Mouse (Mus musculus): ENCODE measurements around the gene Btbd19. TPM values are rescaled to one million over a fixed set of nuclear protein-coding genes. Genes with fewer than 3 reads are reported as not detected.

Gene Btbd19
- total and polyA plus RNA-seq, 3 experiments = 2.9 to 6.6 (median 3.2) TPM

- 1% methylated on average over 42 of the region's 42 CpGs for WGBS
- intact Hi-C loops (cut with DNase I) = no loop called here
- no peaks in the 10 kb centered on the region for H3K79me2 ChIP-seq (replicated peaks; ENCODE audit: control insufficient read depth, insufficient read depth, low read length)
Observed at GRCm38 (mm10) chr4:117133366-117133796, 7.9 kb upstream of the Btbd19 start.

GRCm38 (mm10) chr4:117132794-117133143, 7.2 kb upstream of the Btbd19 start:
- 47% methylated on average over 11 of the region's 11 CpGs for WGBS
- peak overlapping the region; percentile 36 for H3K9ac ChIP-seq (ENCODE audit: low read depth, low read length)
- no peak for TF ChIP-seq CTCF (IDR thresholded peaks at IDR 0.05)
- no peak for TF ChIP-seq EP300 (IDR thresholded peaks at IDR 0.05; ENCODE audit: insufficient read depth, low read depth, low read length)
- no peak for TF ChIP-seq POLR2A (IDR thresholded peaks at IDR 0.05; ENCODE audit: insufficient read depth, low read depth, low read length)
- peaks cover 9% of the 10 kb centered on the region for H3K4me1 ChIP-seq (ENCODE audit: control insufficient read depth, insufficient read depth, low read length)
- H3K36me3 ChIP-seq (ENCODE audit: control insufficient read depth, insufficient read depth, low read length) = no peaks in the 10 kb centered on the region
- peak overlapping the region; percentile 86 for H3K4me3 ChIP-seq
- H3K27me3 ChIP-seq (ENCODE audit: control insufficient read depth, insufficient read depth, low read length) = no peaks in the 10 kb centered on the region
- no peaks in the 10 kb centered on the region for H3K79me2 ChIP-seq (replicated peaks; ENCODE audit: control insufficient read depth, insufficient read depth, low read length)
- intact Hi-C loops (cut with DNase I) = no loop called here
- H3K27ac ChIP-seq = no peak overlapping the region
- DNase-seq = no peak

More at GRCm38 (mm10) chr4:117133366-117133796, 7.9 kb upstream of the Btbd19 start:
- Histone ChIP-seq H3K36me3 (ENCODE audit: control insufficient read depth, insufficient read depth, low read length) (no peaks in the 10 kb centered on the region), H3K4me3 (peak overlapping the region; percentile 86), H3K27me3 (ENCODE audit: control insufficient read depth, insufficient read depth, low read length) (no peaks in the 10 kb centered on the region), H3K9ac (ENCODE audit: low read depth, low read length) (peak overlapping the region; percentile 83), H3K27ac (peak overlapping the region; percentile 78), H3K4me1 (ENCODE audit: control insufficient read depth, insufficient read depth, low read length) (peaks cover 9% of the 10 kb centered on the region)
- DNase-seq = no peak
- TF ChIP-seq EP300 (IDR thresholded peaks at IDR 0.05; ENCODE audit: insufficient read depth, low read depth, low read length) (no peak), POLR2A (IDR thresholded peaks at IDR 0.05; ENCODE audit: insufficient read depth, low read depth, low read length) (no peak), CTCF (IDR thresholded peaks at IDR 0.05) (no peak)

GRCm38 (mm10) chr4:117131890-117132793, 6.6 kb upstream of the Btbd19 start:
- Histone ChIP-seq H3K79me2 (replicated peaks; ENCODE audit: control insufficient read depth, insufficient read depth, low read length) (no peaks in the 10 kb centered on the region), H3K27me3 (ENCODE audit: control insufficient read depth, insufficient read depth, low read length) (no peaks in the 10 kb centered on the region), H3K27ac (no peak overlapping the region), H3K9ac (ENCODE audit: low read depth, low read length) (no peak overlapping the region), H3K4me3 (no peak overlapping the region), H3K4me1 (ENCODE audit: control insufficient read depth, insufficient read depth, low read length) (peaks cover 10% of the 10 kb centered on the region), H3K36me3 (ENCODE audit: control insufficient read depth, insufficient read depth, low read length) (no peaks in the 10 kb centered on the region)
- no peak for TF ChIP-seq CTCF (IDR thresholded peaks at IDR 0.05)
- no peak for TF ChIP-seq EP300 (IDR thresholded peaks at IDR 0.05; ENCODE audit: insufficient read depth, low read depth, low read length)
- no peak for TF ChIP-seq POLR2A (IDR thresholded peaks at IDR 0.05; ENCODE audit: insufficient read depth, low read depth, low read length)
- intact Hi-C loops (cut with DNase I) = no loop called here
- no peak for DNase-seq
- 60% methylated on average over 7 of the region's 7 CpGs for WGBS

GRCm38 (mm10) chr4:117131198-117131597, 5.7 kb upstream of the Btbd19 start:
- Histone ChIP-seq H3K36me3 (ENCODE audit: control insufficient read depth, insufficient read depth, low read length) (no peaks in the 10 kb centered on the region), H3K27ac (no peak overlapping the region), H3K4me1 (ENCODE audit: control insufficient read depth, insufficient read depth, low read length) (peaks cover 19% of the 10 kb centered on the region), H3K79me2 (replicated peaks; ENCODE audit: control insufficient read depth, insufficient read depth, low read length) (no peaks in the 10 kb centered on the region), H3K9ac (ENCODE audit: low read depth, low read length) (no peak overlapping the region), H3K27me3 (ENCODE audit: control insufficient read depth, insufficient read depth, low read length) (no peaks in the 10 kb centered on the region), H3K4me3 (no peak overlapping the region)
- TF ChIP-seq POLR2A (IDR thresholded peaks at IDR 0.05; ENCODE audit: insufficient read depth, low read depth, low read length) (no peak), CTCF (IDR thresholded peaks at IDR 0.05) (no peak), EP300 (IDR thresholded peaks at IDR 0.05; ENCODE audit: insufficient read depth, low read depth, low read length) (no peak)
- DNase-seq = no peak
- intact Hi-C loops (cut with DNase I) = no loop called here
- 82% methylated on average over 6 of the region's 6 CpGs for WGBS

GRCm38 (mm10) chr4:117130790-117131189, 5.3 kb upstream of the Btbd19 start:
- Histone ChIP-seq H3K9ac (ENCODE audit: low read depth, low read length) (no peak overlapping the region), H3K27me3 (ENCODE audit: control insufficient read depth, insufficient read depth, low read length) (no peaks in the 10 kb centered on the region), H3K36me3 (ENCODE audit: control insufficient read depth, insufficient read depth, low read length) (no peaks in the 10 kb centered on the region), H3K27ac (no peak overlapping the region), H3K79me2 (replicated peaks; ENCODE audit: control insufficient read depth, insufficient read depth, low read length) (no peaks in the 10 kb centered on the region), H3K4me1 (ENCODE audit: control insufficient read depth, insufficient read depth, low read length) (peaks cover 20% of the 10 kb centered on the region), H3K4me3 (no peak overlapping the region)
- DNase-seq = no peak
- TF ChIP-seq CTCF (IDR thresholded peaks at IDR 0.05) = no peak
- no peak for TF ChIP-seq EP300 (IDR thresholded peaks at IDR 0.05; ENCODE audit: insufficient read depth, low read depth, low read length)
- TF ChIP-seq POLR2A (IDR thresholded peaks at IDR 0.05; ENCODE audit: insufficient read depth, low read depth, low read length) = no peak
- intact Hi-C loops (cut with DNase I) = no loop called here
- 85% methylated on average over 6 of the region's 6 CpGs for WGBS

Measured in heart, adult 2 months (tissue).